Mouse (Mus musculus) heart, adult 2 months (tissue): ENCODE data around the gene Neurl2. TPM values are rescaled to one million over a fixed set of nuclear protein-coding genes. Genes with fewer than 3 reads are reported as not detected.

Source experiments
- DNase-seq, 2 experiments: peaks; one replicate each; pipeline ENCODE4 v3.0.0; 2021
- H3K27ac ChIP-seq: fragments of 200-600 bp; 2 replicates; pipeline ENCODE4 v1.8.1; 2022
- H3K27me3 ChIP-seq: fragments of 200-500 bp; 2 replicates; pipeline ENCODE4 v1.6.1; 2012; ENCODE audit warnings: mild to moderate bottlenecking, low read length, inconsistent platforms, mixed read lengths; ENCODE audit not compliant: control insufficient read depth, insufficient read depth
- H3K36me3 ChIP-seq: fragments of 200-500 bp; 2 replicates; pipeline ENCODE4 v1.6.1; 2012; ENCODE audit warnings: low read length, inconsistent platforms; ENCODE audit not compliant: control insufficient read depth, insufficient read depth
- H3K4me1 ChIP-seq: fragments of 200-500 bp; 2 replicates; pipeline ENCODE4 v1.6.1; 2011; ENCODE audit warnings: low read length; ENCODE audit not compliant: control insufficient read depth, insufficient read depth
- H3K4me3 ChIP-seq: fragments of 200-600 bp; 2 replicates; pipeline ENCODE4 v1.8.1; 2022
- H3K79me2 ChIP-seq: fragments of 200-500 bp; replicated peaks from 2 replicates; pipeline ENCODE4 v1.6.1; 2012; ENCODE audit warnings: mild to moderate bottlenecking, inconsistent platforms, low read length, moderate library complexity, mixed read lengths; ENCODE audit not compliant: control insufficient read depth, insufficient read depth
- H3K9ac ChIP-seq: fragments of 200-500 bp; 2 replicates; pipeline ENCODE4 v1.6.1; 2012; ENCODE audit warnings: low read depth, mild to moderate bottlenecking, control low read depth, inconsistent platforms, low read length, mixed read lengths
- CTCF ChIP-seq: fragments of 200-600 bp; IDR thresholded peaks from 2 replicates; pipeline ENCODE4 v1.8.1; 2022; ENCODE audit warnings: antibody characterized with exemption, mild to moderate bottlenecking, moderate library complexity
- EP300 ChIP-seq: fragments of 200-500 bp; IDR thresholded peaks from 2 replicates; pipeline ENCODE4 v1.6.1; 2011; ENCODE audit warnings: low read depth, low read length, control low read depth; ENCODE audit not compliant: insufficient read depth
- POLR2A ChIP-seq: fragments of 200-500 bp; IDR thresholded peaks from 2 replicates; pipeline ENCODE4 v1.6.1; 2011; ENCODE audit warnings: mild to moderate bottlenecking, low read depth, low read length, control low read depth; ENCODE audit not compliant: insufficient read depth
- WGBS: fragments of 180-500 bp; shearing (Covaris S2); methylation state at CpG from one replicate; pipeline ENCODE4 v1.1.7; 2018; 5-methylcytosine and 5-hydroxymethylcytosine counted together
- intact Hi-C: fragments of 180-260 bp; cut with DNase I; formaldehyde crosslinking; loops from one replicate; pipeline ENCODE4 v1.15.1; 2025
- polyA plus RNA-seq: library from polyadenylated mRNA; depleted of rRNA; stranded (reverse); fragments of >200 nt; gene quantifications from 2 replicates; pipeline ENCODE4 v1.2.3, GENCODE M21; 2012
- total RNA-seq, 2 experiments: library from RNA; stranded (reverse); gene quantifications; 2 replicates each; pipeline ENCODE4 v1.2.3; 2021

The Neurl2 gene
- total and polyA plus RNA-seq, 3 experiments, result 47.2 to 54.8 (median 49.2) TPM

GRCm38 (mm10) chr2:164832032-164832747, 1.1 kb downstream of the Neurl2 start:
- Histone ChIP-seq H3K9ac (peak overlapping the region; percentile 48), H3K36me3 (no peaks in the 10 kb centered on the region), H3K27me3 (no peaks in the 10 kb centered on the region), H3K4me1 (peaks cover 7% of the 10 kb centered on the region), H3K27ac (peak overlapping the region; percentile 99), H3K79me2 (no peaks in the 10 kb centered on the region), H3K4me3 (peak overlapping the region; percentile 92)
- 53% methylated on average over 16 of the region's 16 CpGs for WGBS
- intact Hi-C loops, result loop anchor here (2.0 to 10.0 kb wide), 2 partner anchors 49 to 203 kb away; partner anchors contain the start of gene Ncoa5
- TF ChIP-seq CTCF, result no peak
- TF ChIP-seq EP300, result no peak
- no peak for TF ChIP-seq POLR2A
- DNase-seq, result no peak

- no peaks in the 10 kb centered on the region for H3K79me2 ChIP-seq
- intact Hi-C loops, result loop anchor here (10.0 kb wide), 1 partner anchor 204 kb away; the partner anchor contains the start of gene Ncoa5
- H3K4me3 ChIP-seq, result no peak overlapping the region
- no peak overlapping the region for H3K9ac ChIP-seq
- H3K27me3 ChIP-seq, result no peaks in the 10 kb centered on the region
- no peak for TF ChIP-seq EP300
- no peak for TF ChIP-seq CTCF
- TF ChIP-seq POLR2A, result no peak
- no peak for DNase-seq
- H3K36me3 ChIP-seq, result no peaks in the 10 kb centered on the region
- H3K27ac ChIP-seq, result no peak overlapping the region
- H3K4me1 ChIP-seq, result peaks cover 7% of the 10 kb centered on the region
- 87% methylated on average over 10 of the region's 10 CpGs for WGBS
These were observed 2.2 kb downstream of the Neurl2 start for GRCm38 (mm10) chr2:164831029-164831428.

GRCm38 (mm10) chr2:164829090-164829489, 4.2 kb downstream of the Neurl2 start:
- Histone ChIP-seq H3K36me3 (no peaks in the 10 kb centered on the region), H3K27ac (no peak overlapping the region), H3K27me3 (no peaks in the 10 kb centered on the region), H3K4me1 (0 out of 2 replicates have a peak, but pooled peaks cover 1% of the 10 kb centered on the region), H3K4me3 (no peak overlapping the region), H3K79me2 (no peaks in the 10 kb centered on the region), H3K9ac (no peak overlapping the region)
- 95% methylated on average over 1 of the region's 1 CpGs for WGBS
- intact Hi-C loops, result no loop called here
- TF ChIP-seq POLR2A (no peak), EP300 (no peak), CTCF (no peak)
- DNase-seq, result no peak

- peaks cover 1% of the 10 kb centered on the region; the same call in 1 of the 2 replicates for H3K4me1 ChIP-seq
- H3K27ac ChIP-seq, result no peak within 1 kb of the TSS
- no peaks in the 10 kb centered on the region for H3K79me2 ChIP-seq
- TF ChIP-seq EP300 (no peak), CTCF (no peak), POLR2A (no peak)
- no peaks in the 10 kb centered on the region for H3K36me3 ChIP-seq
- no peak within 1 kb of the TSS for H3K9ac ChIP-seq
- H3K4me3 ChIP-seq, result no peak within 1 kb of the TSS
- WGBS, result 87% methylated on average over 6 of the region's 6 CpGs
- intact Hi-C loops, result no loop called here
- no peak for DNase-seq
- H3K27me3 ChIP-seq, result no peaks in the 10 kb centered on the region
These were observed 4.8 kb downstream of the Neurl2 start, which contains the start of gene Spata25 for GRCm38 (mm10) chr2:164828437-164828836. TSS of gene Spata25 (minus strand) at chr2:164828537.

- DNase-seq, result no peak
- Histone ChIP-seq H3K79me2 (no peaks in the 10 kb centered on the region), H3K27ac (no peak overlapping the region), H3K27me3 (no peaks in the 10 kb centered on the region), H3K36me3 (no peaks in the 10 kb centered on the region), H3K4me3 (no peak overlapping the region), H3K9ac (no peak overlapping the region), H3K4me1 (no peaks in the 10 kb centered on the region; the same call in 1 of the 2 replicates)
- no peak for TF ChIP-seq EP300
- no peak for TF ChIP-seq POLR2A
- TF ChIP-seq CTCF, result no peak
- intact Hi-C loops, result no loop called here
- WGBS, result 74% methylated on average over 16 of the region's 16 CpGs
These were observed 6.0 kb downstream of the Neurl2 start for GRCm38 (mm10) chr2:164827146-164827850.

GRCm38 (mm10) chr2:164825521-164825920, 7.7 kb downstream of the Neurl2 start:
- 96% methylated on average over 17 of the region's 17 CpGs for WGBS
- intact Hi-C loops, result no loop called here
- Histone ChIP-seq H3K4me1 (no peaks in the 10 kb centered on the region; the same call in 1 of the 2 replicates), H3K79me2 (no peaks in the 10 kb centered on the region), H3K36me3 (no peaks in the 10 kb centered on the region), H3K27me3 (no peaks in the 10 kb centered on the region), H3K27ac (no peak overlapping the region), H3K9ac (no peak overlapping the region), H3K4me3 (no peak overlapping the region)
- no peak for TF ChIP-seq POLR2A
- DNase-seq, result no peak
